Mouse (Mus musculus) CH12.LX (cell line): ENCODE results near the gene Edar. TPM values are rescaled to one million over a fixed set of nuclear protein-coding genes. Genes with fewer than 3 reads are reported as not detected.

Experiments
- DNase-seq: peaks from one replicate; pipeline ENCODE4 v3.0.0-alpha.2; 2013; ENCODE audit errors: extremely low read depth
- H3K27ac ChIP-seq: 2 replicates; pipeline ENCODE4 v1.5.1; 2012; ENCODE audit warnings: low read depth, mild to moderate bottlenecking, control low read depth, moderate library complexity; ENCODE audit not compliant: insufficient read depth
- H3K27me3 ChIP-seq: replicated peaks from 2 replicates; pipeline ENCODE3; 2012; ENCODE audit warnings: inconsistent platforms
- H3K36me3 ChIP-seq, 2 experiments: replicated peaks in 1 of 2; 2 replicates each; pipeline versions ENCODE3 to v1.6.1; 2012; ENCODE audit warnings: inconsistent platforms in 1 of 2, low read length in 1 of 2, mild to moderate bottlenecking in 1 of 2, mixed read lengths in 1 of 2, moderate library complexity in 1 of 2; ENCODE audit not compliant: control insufficient read depth in 1 of 2, insufficient read depth in 1 of 2
- H3K4me1 ChIP-seq, 2 experiments: 2 replicates each; pipeline ENCODE4 v1.6.1; 2012; ENCODE audit warnings: inconsistent platforms in 1 of 2, moderate library complexity in 1 of 2; ENCODE audit not compliant: insufficient read depth in 2 of 2, control insufficient read depth in 1 of 2
- H3K4me2 ChIP-seq: 2 replicates; pipeline ENCODE4 v1.6.1; 2012; ENCODE audit warnings: low read depth, mild to moderate bottlenecking, control low read depth; ENCODE audit not compliant: poor library complexity, insufficient read depth, severe bottlenecking
- H3K4me3 ChIP-seq, 3 experiments: fragments of 150-350 bp in 1 of 3; sonication (generic) in 1 of 3; replicated peaks in 1 of 3; 2 replicates each; pipeline versions ENCODE3 to v1.5.1; 2011 to 2012; ENCODE audit warnings: low read depth in 2 of 3, low read length in 2 of 3, mild to moderate bottlenecking in 2 of 3, moderate library complexity in 2 of 3, control low read depth in 1 of 3, improper control_type of control experiment in 1 of 3, inconsistent platforms in 1 of 3, mixed read lengths in 1 of 3; ENCODE audit not compliant: poor library complexity in 1 of 3
- H3K79me2 ChIP-seq: replicated peaks from 2 replicates; pipeline ENCODE4 v1.6.1; 2012; ENCODE audit warnings: mild to moderate bottlenecking, moderate library complexity; ENCODE audit not compliant: control insufficient read depth, poor library complexity, insufficient read depth, severe bottlenecking; ENCODE audit errors: extremely low read depth
- H3K9ac ChIP-seq: 2 replicates; pipeline ENCODE4 v1.6.1; 2012; ENCODE audit warnings: low read depth, mild to moderate bottlenecking, control low read depth, moderate library complexity; ENCODE audit not compliant: insufficient read depth
- H3K9me3 ChIP-seq: replicated peaks from 2 replicates; pipeline ENCODE3; 2012; ENCODE audit warnings: low read length, inconsistent platforms, mixed read lengths
- BHLHE40 ChIP-seq: IDR thresholded peaks from 2 replicates; pipeline ENCODE4 v1.6.1; 2011; ENCODE audit warnings: mild to moderate bottlenecking, low read depth, low read length, improper control_type of control experiment
- CTCF ChIP-seq, 2 experiments: IDR thresholded peaks in 1 of 2; conservative IDR thresholded peaks in 1 of 2; 2 replicates each; pipeline ENCODE4 v1.5.1; 2011 to 2012; ENCODE audit warnings: low read depth in 2 of 2, low read length in 2 of 2, improper control_type of control experiment in 1 of 2, inconsistent platforms in 1 of 2, mild to moderate bottlenecking in 1 of 2, moderate library complexity in 1 of 2
- EP300 ChIP-seq: IDR thresholded peaks from 2 replicates; pipeline ENCODE4 v1.6.1; 2011; ENCODE audit warnings: low read length, improper control_type of control experiment
- ETS1 ChIP-seq: conservative IDR thresholded peaks from 2 replicates; pipeline ENCODE4 v1.6.1; 2012; ENCODE audit warnings: low read depth, mild to moderate bottlenecking, inconsistent platforms, low read length, improper control_type of control experiment, moderate library complexity
- GABPA ChIP-seq: IDR thresholded peaks from 2 replicates; pipeline ENCODE4 v1.6.1; 2012; ENCODE audit warnings: low read depth, low read length, improper control_type of control experiment, inconsistent platforms; ENCODE audit not compliant: insufficient replicate concordance
- JUN ChIP-seq: IDR thresholded peaks from 2 replicates; pipeline ENCODE4 v1.6.1; 2011; ENCODE audit warnings: low read depth, mild to moderate bottlenecking, low read length, improper control_type of control experiment, moderate library complexity; ENCODE audit not compliant: insufficient read depth
- KAT2A ChIP-seq: IDR thresholded peaks from 2 replicates; pipeline ENCODE4 v1.6.1; 2012; ENCODE audit warnings: low read length, improper control_type of control experiment, inconsistent platforms; ENCODE audit not compliant: insufficient replicate concordance
- MAX ChIP-seq: IDR thresholded peaks from 2 replicates; pipeline ENCODE4 v1.6.1; 2011; ENCODE audit warnings: low read length, improper control_type of control experiment
- MEF2A ChIP-seq: IDR thresholded peaks from 2 replicates; pipeline ENCODE4 v1.6.1; 2014; ENCODE audit warnings: low read depth, mild to moderate bottlenecking, inconsistent platforms, low read length, improper control_type of control experiment, borderline replicate concordance
- MYC ChIP-seq: IDR thresholded peaks from 2 replicates; pipeline ENCODE4 v1.6.1; 2011; ENCODE audit warnings: low read depth, mild to moderate bottlenecking, improper control_type of control experiment, low read length
- NELFE ChIP-seq: IDR thresholded peaks from 2 replicates; pipeline ENCODE4 v1.6.1; 2011; ENCODE audit warnings: low read depth, low read length, improper control_type of control experiment
- POLR2A ChIP-seq: IDR thresholded peaks from 2 replicates; pipeline ENCODE4 v1.6.1; 2011; ENCODE audit warnings: low read depth, mild to moderate bottlenecking, improper control_type of control experiment, low read length
- POLR2AphosphoS2 ChIP-seq: IDR thresholded peaks from 2 replicates; pipeline ENCODE4 v1.6.1; 2011; ENCODE audit warnings: low read depth, low read length, improper control_type of control experiment
- RCOR1 ChIP-seq: conservative IDR thresholded peaks from 2 replicates; pipeline ENCODE4 v1.6.1; 2012; ENCODE audit warnings: low read depth, mild to moderate bottlenecking, inconsistent platforms, low read length, improper control_type of control experiment
- SIN3A ChIP-seq: IDR thresholded peaks from 2 replicates; pipeline ENCODE4 v1.6.1; 2012; ENCODE audit warnings: low read length, improper control_type of control experiment, inconsistent platforms
- TBP ChIP-seq: conservative IDR thresholded peaks from 2 replicates; pipeline ENCODE4 v1.6.1; 2011; ENCODE audit warnings: low read depth, low read length, improper control_type of control experiment
- ZKSCAN1 ChIP-seq: IDR thresholded peaks from 2 replicates; pipeline ENCODE4 v1.6.1; 2012; ENCODE audit warnings: low read depth, inconsistent platforms, low read length, improper control_type of control experiment, borderline replicate concordance
- ZNF384 ChIP-seq: IDR thresholded peaks from 2 replicates; pipeline ENCODE4 v1.6.1; 2012; ENCODE audit warnings: low read depth, low read length, improper control_type of control experiment, inconsistent platforms
- dilution Hi-C: fragments of 300-500 bp; cut with MboI; formaldehyde crosslinking; loops from 2 replicates; pipeline ENCODE4 v1.14.3; 2020; ENCODE audit warnings: low sequenced_read_pairs; ENCODE audit not compliant: extremely low pct_unique_long_range_greater_than_20kb, extremely low pct_ligation_motif_present
- in situ Hi-C: fragments of 300-500 bp; cut with MboI; formaldehyde crosslinking; loops from 3 replicates; pipeline ENCODE4 v1.14.3; 2019; ENCODE audit warnings: low sequenced_read_pairs, low pct_ligation_motif_present, low pct_unique_long_range_greater_than_20kb, mixed read lengths
- polyA plus RNA-seq: library from polyadenylated mRNA; unstranded; fragments of >175 nt; gene quantifications from 2 replicates; pipeline ENCODE4 v1.2.1, GENCODE M21; 2012; ENCODE audit warnings: low read depth; ENCODE audit not compliant: insufficient read length
- total RNA-seq, 2 experiments: library from RNA; depleted of rRNA; stranded (reverse); fragments of 300-350 nt in 1 of 2; fragments of >200 nt in 1 of 2; gene quantifications; 2 replicates each; pipeline ENCODE4 v1.2.3; 2012 to 2014

Edar gene
- total and polyA plus RNA-seq, 3 experiments = not detected

DNA sequence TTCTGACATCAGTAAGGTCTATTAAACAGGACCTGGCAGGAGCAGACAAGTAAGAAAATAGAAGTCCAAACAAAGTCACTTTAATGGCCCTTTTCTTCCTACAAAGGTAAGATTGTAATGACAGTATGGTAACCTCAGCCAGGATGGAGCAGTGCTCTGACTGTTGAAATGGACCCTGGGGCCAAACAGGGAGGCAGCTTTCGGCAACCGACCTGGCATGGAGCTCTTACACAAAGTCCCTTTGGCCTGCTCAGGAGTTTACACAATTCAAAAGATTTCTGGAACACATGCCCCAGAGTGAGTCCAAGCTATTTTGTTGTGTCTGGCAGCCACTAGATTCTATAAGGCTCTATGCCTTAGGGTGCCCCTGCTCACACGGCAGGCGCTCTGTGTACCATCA lies 33.6 kb upstream of the Edar start:
- no peak for DNase-seq
- H3K9me3 ChIP-seq = no peaks in the 10 kb centered on the region
- no peak for TF ChIP-seq MEF2A
- no peak for TF ChIP-seq EP300
- no peak for TF ChIP-seq KAT2A
- no peak for TF ChIP-seq MYC
- no peak for TF ChIP-seq ETS1
- no peak for TF ChIP-seq RCOR1
- no peak for TF ChIP-seq TBP
- TF ChIP-seq BHLHE40 = no peak
- no peak for TF ChIP-seq ZKSCAN1
- TF ChIP-seq POLR2A = no peak
- no peak for TF ChIP-seq GABPA
- no peak for TF ChIP-seq SIN3A
- no peak for TF ChIP-seq ZNF384
- no peak for TF ChIP-seq JUN
- TF ChIP-seq POLR2AphosphoS2 = no peak
- no peak overlapping the region for H3K4me3 ChIP-seq
- H3K27ac ChIP-seq = no peak overlapping the region
- 0 out of 4 replicates have a peak, but pooled peaks cover 0 to 2% of the 10 kb centered on the region in 2 experiments for H3K4me1 ChIP-seq
- H3K4me2 ChIP-seq = no peak overlapping the region
- dilution Hi-C loops (no loop called here), in situ Hi-C loops (no loop called here)
- H3K9ac ChIP-seq = no peak overlapping the region
- H3K36me3 ChIP-seq = no peaks in the 10 kb centered on the region
- no peaks in the 10 kb centered on the region for H3K79me2 ChIP-seq
- H3K27me3 ChIP-seq = peaks cover 23% of the 10 kb centered on the region

GRCm38 (mm10) chr10:58700578-58700977 lies 25.1 kb upstream of the Edar start:
- H3K4me2 ChIP-seq = no peak overlapping the region
- H3K9me3 ChIP-seq = no peaks in the 10 kb centered on the region
- no peaks in the 10 kb centered on the region for H3K79me2 ChIP-seq
- in situ Hi-C loops (no loop called here), dilution Hi-C loops (no loop called here)
- DNase-seq = no peak
- TF ChIP-seq CTCF (conservative IDR thresholded peaks at IDR 0.05 in 1 of 2, IDR thresholded peaks at IDR 0.05 in 1 of 2; ENCODE audit: low read depth in 2 of 2, low read length in 2 of 2) = no peak
- no peak overlapping the region for H3K4me3 ChIP-seq
- peaks cover 2% of the 10 kb centered on the region for H3K27me3 ChIP-seq
- H3K9ac ChIP-seq = no peak overlapping the region
- no peak overlapping the region for H3K27ac ChIP-seq
- 0 out of 4 replicates have a peak, but pooled peaks cover 2 to 3% of the 10 kb centered on the region in 2 experiments for H3K4me1 ChIP-seq
- H3K36me3 ChIP-seq = no peaks in the 10 kb centered on the region

DNA sequence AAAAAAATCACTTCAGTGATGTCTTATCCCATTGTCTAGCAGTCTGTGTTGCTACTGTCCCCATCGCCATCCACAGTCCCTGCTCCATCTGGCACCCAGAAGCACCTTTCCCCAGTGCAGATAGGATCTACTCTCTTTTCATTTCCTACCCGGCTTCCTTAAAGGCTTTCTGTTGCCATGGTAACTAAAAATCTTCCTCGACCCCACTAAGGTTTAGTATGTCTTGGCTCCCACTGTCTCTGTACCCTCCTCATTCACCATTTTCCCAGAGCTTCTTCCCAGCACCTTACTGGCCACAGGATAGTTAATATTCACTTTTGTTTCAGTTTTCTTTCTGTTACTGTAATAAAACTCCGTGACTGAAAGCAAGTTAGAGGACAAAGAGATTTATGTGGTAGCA lies 24.7 kb upstream of the Edar start:
- peaks cover 2% of the 10 kb centered on the region for H3K27me3 ChIP-seq
- no peaks in the 10 kb centered on the region for H3K9me3 ChIP-seq
- H3K36me3 ChIP-seq = no peaks in the 10 kb centered on the region
- in situ Hi-C loops = no loop called here
- H3K4me3 ChIP-seq = no peak overlapping the region
- dilution Hi-C loops = no loop called here
- H3K79me2 ChIP-seq = no peaks in the 10 kb centered on the region
- no peak for TF ChIP-seq MAX
- TF ChIP-seq NELFE = no peak
- H3K4me1 ChIP-seq = 0 out of 4 replicates have a peak, but pooled peaks cover 2 to 3% of the 10 kb centered on the region in 2 experiments
- no peak for DNase-seq
- H3K9ac ChIP-seq = no peak overlapping the region
- no peak overlapping the region for H3K27ac ChIP-seq
- no peak overlapping the region for H3K4me2 ChIP-seq
